Mouse (Mus musculus) natural killer cell, adult 2 months (primary cell): ENCODE measurements around the gene Phldb2.

Experiments
- DNase-seq, 2 experiments: peaks; one replicate each; pipeline ENCODE4 v3.0.0; 2022; ENCODE audit warnings: low spot score in 2 of 2

The Phldb2 gene

GRCm38 (mm10) chr16:45736724-45737123 is 216.7 kb downstream of the Phldb2 start:
- DNase-seq: no peak

DNA sequence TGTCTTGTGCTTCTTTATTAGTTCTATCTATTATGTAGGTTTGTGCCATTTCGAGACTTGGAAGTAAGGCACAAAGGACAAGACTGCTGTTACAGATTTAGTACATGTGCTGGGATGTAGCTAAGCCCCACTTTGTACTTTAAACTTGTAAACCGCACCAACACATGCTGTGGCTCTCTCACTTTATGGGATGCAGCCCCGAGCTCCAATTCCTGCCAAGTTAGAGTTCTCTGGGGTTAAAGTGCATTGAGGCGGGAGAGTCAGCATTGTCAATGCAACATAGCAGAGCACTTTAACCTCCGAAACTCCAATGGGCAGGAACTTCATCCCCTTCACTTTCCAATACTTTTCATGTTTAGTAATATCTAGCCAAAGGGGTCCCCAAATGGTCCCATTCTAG is 224.2 kb downstream of the Phldb2 start:
- no peak for DNase-seq

DNA sequence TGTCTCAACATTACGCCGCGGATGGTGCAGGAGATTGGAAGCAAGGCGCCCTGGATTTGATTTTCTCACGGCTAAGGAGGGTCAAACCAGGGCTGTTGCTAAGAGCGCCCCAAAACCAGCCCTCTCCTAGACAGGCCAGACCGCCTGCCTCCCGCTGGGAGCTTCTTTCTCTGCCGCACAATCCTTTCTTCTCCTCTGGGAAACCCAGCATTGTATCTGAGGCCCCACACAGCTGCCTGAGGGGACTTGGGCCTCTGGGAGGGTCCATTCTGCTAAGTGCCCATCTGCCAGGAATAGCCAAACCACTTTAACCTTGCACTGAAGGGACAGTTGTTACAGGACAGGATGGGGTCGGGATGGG is 228.7 kb downstream of the Phldb2 start:
- no peak for DNase-seq

DNA sequence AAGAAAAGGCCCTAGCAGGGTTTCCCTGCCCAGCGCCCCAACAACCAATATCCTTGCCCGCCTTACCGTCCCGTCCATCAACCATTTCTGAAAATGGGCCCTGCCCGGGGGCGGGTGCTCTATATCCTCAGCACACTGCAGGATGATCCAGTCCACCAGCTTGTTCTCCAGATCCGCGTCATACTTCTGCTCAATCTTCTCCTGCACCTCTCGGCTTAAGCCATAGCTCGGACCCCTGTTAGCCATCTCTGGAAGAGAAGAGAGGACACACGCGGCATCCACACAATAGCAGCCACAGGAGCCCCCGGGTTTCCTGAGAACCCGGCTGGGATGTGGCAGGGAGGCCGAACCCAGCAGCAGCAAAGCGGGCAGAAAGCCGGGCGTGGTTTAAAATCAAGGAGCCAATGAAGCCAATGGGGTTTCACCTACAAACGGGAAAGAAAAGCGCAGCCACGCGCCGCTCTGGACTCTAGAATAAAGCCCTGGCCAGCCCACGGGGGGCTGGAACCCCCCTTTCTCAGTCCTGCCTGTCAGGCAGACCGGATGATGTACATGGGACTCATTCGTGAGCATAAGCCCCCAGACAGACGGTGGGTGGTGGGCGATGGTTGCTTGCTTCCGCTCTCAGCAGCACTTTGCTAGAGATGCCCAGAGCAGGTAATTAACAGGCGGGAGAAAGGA is 229.2 kb downstream of the Phldb2 start, which contains the start of gene Tagln3:
Tagln3 (minus strand) TSS at position 548 of the 681 bp plus-strand sequence.
- no peak for DNase-seq

- no peak for DNase-seq
These were observed 230.1 kb downstream of the Phldb2 start for GRCm38 (mm10) chr16:45723172-45723901.

- DNase-seq: no peak
These were observed 230.9 kb downstream of the Phldb2 start for GRCm38 (mm10) chr16:45722460-45722951.

DNA sequence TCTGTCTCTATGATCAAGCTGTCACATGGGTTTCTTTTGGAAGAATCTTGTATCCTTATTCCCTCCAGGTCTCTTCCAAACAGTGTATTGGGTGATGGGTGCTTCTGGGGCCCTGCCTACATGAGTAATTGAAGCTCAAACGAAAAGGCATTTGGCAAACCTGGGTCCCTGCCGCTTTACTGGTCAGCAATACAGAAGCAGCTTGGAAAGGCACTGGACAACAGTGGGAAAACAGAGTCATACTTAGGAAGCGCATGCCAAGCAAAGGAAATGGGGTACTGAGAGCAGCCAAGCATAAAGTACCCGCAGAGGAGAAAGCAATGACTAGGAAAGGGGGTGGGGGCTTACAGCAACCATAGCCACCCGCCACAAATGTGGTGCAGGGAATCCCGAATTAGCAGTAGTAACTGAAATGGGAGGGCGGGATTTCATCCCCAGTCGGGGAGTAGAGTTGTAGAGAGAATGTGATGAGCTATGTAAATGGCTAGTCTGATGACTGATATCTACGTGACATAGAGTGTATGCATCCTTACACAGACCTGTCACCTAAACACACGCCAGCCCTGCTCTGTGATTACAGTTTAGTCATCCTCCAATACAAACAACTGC is 233.3 kb downstream of the Phldb2 start:
- DNase-seq: no peak

GRCm38 (mm10) chr16:45718296-45718695 is 235.1 kb downstream of the Phldb2 start:
- no peak for DNase-seq

DNA sequence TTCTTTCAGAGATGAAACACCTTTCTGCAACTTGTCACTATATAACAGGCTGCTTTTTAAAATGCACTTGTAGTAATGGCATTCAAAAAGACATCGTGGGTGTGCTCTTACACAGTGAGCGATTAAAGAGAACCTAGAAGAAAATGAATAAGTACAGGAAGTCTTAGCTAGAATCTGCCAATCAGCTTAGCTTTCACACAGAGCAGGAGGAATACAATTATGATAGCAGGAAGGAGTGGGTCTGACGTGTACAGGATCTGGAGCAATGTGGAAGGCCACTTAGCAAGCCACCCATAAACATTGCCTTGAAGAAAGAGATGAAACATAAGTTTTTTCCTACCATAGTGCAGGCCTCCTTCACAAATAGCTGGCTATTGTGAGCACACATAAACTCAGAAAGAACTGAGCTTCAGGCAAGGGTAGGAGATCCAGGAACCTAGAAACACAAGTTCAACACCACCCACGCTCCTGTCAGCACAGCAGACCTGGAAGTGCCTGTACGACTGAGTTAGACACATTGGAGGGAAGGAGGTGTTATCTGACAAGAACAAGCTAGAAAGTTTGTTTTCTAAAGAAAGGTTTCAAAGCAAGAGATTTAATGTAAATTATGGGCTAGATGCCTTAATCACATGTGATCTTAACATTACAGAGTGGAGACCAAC is 238.8 kb downstream of the Phldb2 start:
- DNase-seq: no peak

GRCm38 (mm10) chr16:45713878-45714277 is 239.5 kb downstream of the Phldb2 start:
- no peak for DNase-seq

DNA sequence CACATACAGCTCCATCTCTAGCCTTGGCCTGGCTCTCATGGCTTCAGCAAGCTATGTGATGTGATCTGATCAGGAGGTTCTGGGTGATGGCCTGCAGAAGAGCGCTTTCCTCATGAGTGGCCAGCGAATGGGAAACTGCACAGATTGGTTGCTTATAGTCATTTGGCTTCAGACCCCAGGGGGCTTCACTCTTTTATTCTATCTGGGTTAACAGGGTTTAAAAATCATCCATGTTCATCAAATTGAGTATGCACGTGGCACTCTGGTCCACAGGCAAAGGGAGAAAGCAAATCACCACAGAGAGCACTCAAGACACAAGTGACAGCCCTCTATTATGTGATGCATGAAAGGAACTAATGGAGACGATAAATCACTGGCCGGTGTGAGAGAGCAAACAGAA is 240.1 kb downstream of the Phldb2 start:
- no peak for DNase-seq

GRCm38 (mm10) chr16:45711263-45711662 is 242.1 kb downstream of the Phldb2 start:
- DNase-seq: no peak

- DNase-seq: no peak
These were observed 254.1 kb downstream of the Phldb2 start for GRCm38 (mm10) chr16:45699301-45699700.

- DNase-seq: no peak
These were observed 255.4 kb downstream of the Phldb2 start for GRCm38 (mm10) chr16:45697996-45698395.
